Mouse (Mus musculus): ENCODE data around the gene Gng12.
"Not testable (repeated sequence)": the region's sequence is repeated elsewhere in the genome, so short reads cannot be mapped to it uniquely, and the experiment has no call there.

Gene Gng12

GRCm38 (mm10) chr6:66992232-66992631, 96.0 kb downstream of the Gng12 start:
- no peak for DNase-seq (ENCODE audit: low spot score)

GRCm38 (mm10) chr6:66992786-66993185, 96.6 kb downstream of the Gng12 start:
- DNase-seq (ENCODE audit: low spot score), result no peak

GRCm38 (mm10) chr6:66994981-66995380, 98.8 kb downstream of the Gng12 start:
- no peak for DNase-seq (ENCODE audit: low spot score)

GRCm38 (mm10) chr6:66995825-66996224, 99.6 kb downstream of the Gng12 start:
- no peak for DNase-seq (ENCODE audit: low spot score)

- DNase-seq (ENCODE audit: low spot score), result no peak
Observed at GRCm38 (mm10) chr6:66996257-66996656, 100.1 kb downstream of the Gng12 start.

GRCm38 (mm10) chr6:66998645-66999044, 102.4 kb downstream of the Gng12 start:
- DNase-seq (ENCODE audit: low spot score), result no peak

- DNase-seq (ENCODE audit: low spot score), result no peak
Observed at GRCm38 (mm10) chr6:66999800-67000199, 103.6 kb downstream of the Gng12 start.

- DNase-seq (ENCODE audit: low spot score), result no peak
Observed at GRCm38 (mm10) chr6:67009888-67010287, 113.7 kb downstream of the Gng12 start.

GRCm38 (mm10) chr6:67010370-67011216, 114.4 kb downstream of the Gng12 start:
- no peak for DNase-seq (ENCODE audit: low spot score)

GRCm38 (mm10) chr6:67011217-67011518, 115.0 kb downstream of the Gng12 start:
- DNase-seq (ENCODE audit: low spot score), result no peak

- DNase-seq (ENCODE audit: low spot score), result no peak
Observed at GRCm38 (mm10) chr6:67013293-67013948, 117.2 kb downstream of the Gng12 start.

GRCm38 (mm10) chr6:67013949-67014678, 117.9 kb downstream of the Gng12 start:
- DNase-seq (ENCODE audit: low spot score), result no peak

- no peak for DNase-seq (ENCODE audit: low spot score)
Observed at GRCm38 (mm10) chr6:67014679-67015075, 118.5 kb downstream of the Gng12 start.

- no peak for DNase-seq (ENCODE audit: low spot score)
Observed at GRCm38 (mm10) chr6:67015739-67016519, 119.7 kb downstream of the Gng12 start.

GRCm38 (mm10) chr6:67016520-67017111, 120.4 kb downstream of the Gng12 start:
- DNase-seq (ENCODE audit: low spot score), result no peak

GRCm38 (mm10) chr6:67018365-67018764, 122.2 kb downstream of the Gng12 start:
- no peak for DNase-seq (ENCODE audit: low spot score)

GRCm38 (mm10) chr6:67019001-67019400, 122.8 kb downstream of the Gng12 start:
- not testable (repeated sequence) for DNase-seq (ENCODE audit: low spot score)

- DNase-seq (ENCODE audit: low spot score), result no peak
Observed at GRCm38 (mm10) chr6:67021308-67021707, 125.1 kb downstream of the Gng12 start.

GRCm38 (mm10) chr6:67023729-67024128, 127.5 kb downstream of the Gng12 start:
- no peak for DNase-seq (ENCODE audit: low spot score)

- DNase-seq (ENCODE audit: low spot score), result no peak
Observed at GRCm38 (mm10) chr6:67026661-67027060, 130.5 kb downstream of the Gng12 start.

GRCm38 (mm10) chr6:67027438-67028142, 131.4 kb downstream of the Gng12 start:
- DNase-seq (ENCODE audit: low spot score), result no peak

Measured in ovary, postnatal 36 days (tissue).